Mouse (Mus musculus) gastrocnemius, postnatal 14 days (tissue): ENCODE measurements at regions not wholly inside any gene's neighbourhood (a gene's known extent, or its start where the extent isn't known, plus 50 kb on each side); places are given as distances from the start of the nearest gene placed in this dataset.

ENCODE experiments used
- DNase-seq: peaks from one replicate; pipeline ENCODE4 v3.0.0; 2021; ENCODE audit warnings: mixed read lengths
- intact Hi-C: fragments of 180-260 bp; cut with DNase I; formaldehyde crosslinking; loops from one replicate; pipeline ENCODE4 v1.15.1; 2025; ENCODE audit warnings: low total_unique reads

DNA sequence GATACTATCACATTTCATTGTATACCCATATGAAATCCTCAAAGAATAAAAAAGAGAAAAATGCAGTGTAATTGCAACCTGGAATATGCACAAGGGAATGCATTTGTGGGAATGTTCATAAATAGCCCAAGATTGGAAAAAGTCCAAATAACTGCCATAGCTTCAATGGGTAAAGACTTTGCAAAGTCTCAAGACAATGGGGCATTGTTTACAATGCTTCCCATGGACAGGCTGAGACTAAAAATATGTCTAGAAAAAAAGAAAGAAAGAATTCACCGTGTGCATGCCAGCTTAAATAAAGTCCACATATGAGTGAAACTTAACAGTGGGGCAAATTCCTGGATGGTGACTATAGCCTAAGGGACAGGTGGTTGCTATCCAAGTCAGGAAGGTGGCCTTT is 210.4 kb upstream of the Sox11 start:
- intact Hi-C loops, result no loop called here
- no peak for DNase-seq

DNA sequence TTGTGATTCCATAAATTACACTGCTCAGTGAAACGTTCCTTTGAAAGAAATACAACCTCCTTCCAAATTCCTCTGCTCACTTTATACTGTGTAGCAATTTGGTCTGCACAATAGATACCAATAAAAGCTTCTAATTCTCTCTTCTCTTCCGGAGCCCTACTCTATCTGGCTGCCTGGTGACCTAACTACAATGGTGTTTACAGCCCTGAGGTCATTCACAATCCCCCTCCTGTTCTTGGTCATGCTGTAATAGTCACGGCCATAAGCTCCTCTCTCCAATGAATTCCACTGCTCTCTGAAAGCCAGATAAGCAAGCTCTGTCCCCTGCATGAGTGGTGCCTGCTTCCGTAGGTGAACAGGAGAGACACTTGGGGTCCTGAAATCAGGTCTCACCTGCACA is 195.8 kb upstream of the Sox11 start:
- intact Hi-C loops, result no loop called here
- no peak for DNase-seq

DNA sequence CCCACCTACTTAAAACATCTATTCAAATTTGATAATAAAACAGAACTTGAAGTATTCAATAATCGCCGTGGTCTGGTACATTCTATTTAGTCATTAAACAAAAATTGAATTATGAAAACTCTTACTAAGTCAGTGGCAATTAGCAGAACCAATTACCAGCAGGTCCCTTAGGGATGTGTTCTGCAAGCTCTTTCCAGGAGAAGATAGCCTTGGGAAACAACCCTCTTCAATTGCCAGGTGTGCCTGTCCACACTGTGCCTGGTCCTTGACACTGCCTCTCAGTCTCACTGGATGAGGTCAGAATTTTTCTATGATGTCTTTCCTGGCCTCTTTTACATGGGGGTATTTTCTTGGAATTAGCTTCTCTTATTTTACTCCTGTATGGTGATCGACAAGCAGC is 195.1 kb upstream of the Sox11 start:
- intact Hi-C loops, result no loop called here
- no peak for DNase-seq

DNA sequence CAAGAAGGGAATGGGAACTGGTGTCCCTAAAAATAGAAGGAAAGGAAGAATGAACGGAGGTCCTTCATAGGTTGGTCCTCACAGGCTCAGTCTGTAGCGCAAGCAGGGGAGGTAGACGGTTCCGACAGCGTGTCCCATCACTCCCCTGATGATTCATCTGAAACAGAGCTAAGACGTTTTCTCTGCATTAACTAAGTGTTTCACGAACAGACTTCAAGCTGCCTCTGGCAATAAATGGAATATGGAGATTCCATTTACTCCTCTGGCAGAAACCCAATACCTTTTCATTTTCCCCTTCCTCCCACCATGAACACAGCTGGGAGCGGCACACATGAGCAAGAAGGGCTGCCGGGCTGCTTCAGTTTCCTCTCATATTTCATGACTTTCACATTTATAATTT is 194.6 kb upstream of the Sox11 start:
- DNase-seq, result no peak

DNA sequence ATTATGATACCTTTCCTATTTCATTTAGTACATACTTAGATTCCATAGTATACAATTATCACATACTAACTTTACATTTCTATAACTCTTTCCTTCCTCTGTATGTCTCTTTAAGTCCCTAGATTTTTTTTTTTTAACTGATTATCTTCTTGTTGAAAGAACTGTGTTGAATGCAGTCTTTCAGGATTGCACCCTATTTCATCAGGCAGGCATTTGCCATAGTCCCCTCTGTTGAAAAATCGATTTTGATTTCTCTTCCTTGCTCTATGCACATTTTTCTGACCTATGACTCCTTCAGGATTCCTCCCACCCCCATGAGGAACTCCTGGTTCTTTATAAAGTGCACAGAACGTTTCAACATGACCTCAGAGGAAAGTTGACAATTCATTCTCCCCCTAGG is 183.2 kb upstream of the Sox11 start:
- no peak for DNase-seq
- intact Hi-C loops, result no loop called here

More for the DNA sequence above, 194.6 kb upstream of the Sox11 start:
- intact Hi-C loops, result no loop called here

DNA sequence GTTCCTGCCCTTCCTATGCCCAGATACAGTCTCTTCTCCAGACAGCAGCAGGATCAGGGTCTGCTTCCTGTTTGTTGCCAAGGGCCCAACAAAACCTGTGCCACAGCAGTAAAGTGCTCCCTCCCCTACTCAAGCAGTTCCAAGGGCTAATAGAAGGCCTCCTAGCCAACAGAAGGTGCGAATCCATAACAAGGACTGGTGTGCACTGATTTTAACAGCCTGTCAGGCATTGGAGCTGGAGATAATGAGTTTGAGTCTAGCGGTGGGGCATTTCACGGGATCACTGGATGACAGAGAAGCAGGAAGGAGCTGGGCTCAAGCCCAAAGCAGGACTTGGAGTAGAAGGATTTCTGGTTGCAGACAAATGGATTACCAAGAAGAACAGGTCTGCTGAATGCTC is 170.9 kb upstream of the Sox11 start:
- DNase-seq, result no peak
- intact Hi-C loops, result no loop called here

DNA sequence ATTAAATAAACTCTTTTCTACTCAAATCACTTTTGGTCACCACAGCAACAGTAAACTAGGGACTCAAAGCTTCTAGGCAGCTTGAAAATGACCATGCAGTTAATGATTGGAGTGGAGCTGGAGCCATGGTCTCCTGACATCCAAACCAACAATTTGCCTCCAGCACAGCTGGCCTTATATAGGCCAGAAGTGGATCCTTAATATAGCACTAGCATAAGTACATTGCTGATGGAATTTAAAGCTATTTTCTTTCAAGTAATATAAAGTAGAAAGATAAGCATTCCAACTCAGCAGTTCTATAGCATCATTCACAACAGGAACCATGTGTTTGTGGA is 165.8 kb upstream of the Sox11 start:
- DNase-seq, result no peak
- intact Hi-C loops, result no loop called here

DNA sequence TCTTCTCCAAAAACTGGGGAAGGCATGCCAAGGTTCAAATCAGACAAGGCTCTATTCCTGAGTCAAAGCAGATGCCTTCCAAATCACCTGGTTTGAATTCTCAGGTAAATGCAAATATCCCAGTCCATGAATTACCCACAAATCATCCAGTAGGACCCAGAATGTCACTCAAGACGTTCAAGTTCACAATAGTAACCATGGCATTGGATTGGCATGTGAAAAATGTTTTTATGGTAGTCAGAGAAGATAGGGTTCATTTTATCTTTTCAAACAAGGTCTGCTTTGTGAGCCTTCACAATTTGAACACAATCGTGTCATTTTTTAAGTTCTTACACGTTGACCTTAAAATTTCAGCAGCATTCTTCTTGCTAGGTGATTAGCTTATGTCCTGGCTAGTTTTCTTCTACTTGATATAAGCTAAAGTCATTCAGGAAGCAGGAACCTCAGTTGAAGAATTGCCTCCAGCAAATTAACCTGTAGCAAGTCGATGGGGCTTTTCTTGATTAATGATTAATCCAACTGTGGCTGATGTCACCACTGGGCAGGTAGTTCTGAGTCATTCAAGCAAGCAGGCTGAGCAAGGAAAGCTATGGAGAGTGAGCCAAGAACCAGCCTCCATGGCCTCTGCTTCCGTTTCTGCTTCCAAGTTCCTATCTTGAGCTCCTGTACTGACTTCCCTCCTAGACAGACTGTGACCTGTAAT is 165.3 kb upstream of the Sox11 start:
- no peak for DNase-seq

DNA sequence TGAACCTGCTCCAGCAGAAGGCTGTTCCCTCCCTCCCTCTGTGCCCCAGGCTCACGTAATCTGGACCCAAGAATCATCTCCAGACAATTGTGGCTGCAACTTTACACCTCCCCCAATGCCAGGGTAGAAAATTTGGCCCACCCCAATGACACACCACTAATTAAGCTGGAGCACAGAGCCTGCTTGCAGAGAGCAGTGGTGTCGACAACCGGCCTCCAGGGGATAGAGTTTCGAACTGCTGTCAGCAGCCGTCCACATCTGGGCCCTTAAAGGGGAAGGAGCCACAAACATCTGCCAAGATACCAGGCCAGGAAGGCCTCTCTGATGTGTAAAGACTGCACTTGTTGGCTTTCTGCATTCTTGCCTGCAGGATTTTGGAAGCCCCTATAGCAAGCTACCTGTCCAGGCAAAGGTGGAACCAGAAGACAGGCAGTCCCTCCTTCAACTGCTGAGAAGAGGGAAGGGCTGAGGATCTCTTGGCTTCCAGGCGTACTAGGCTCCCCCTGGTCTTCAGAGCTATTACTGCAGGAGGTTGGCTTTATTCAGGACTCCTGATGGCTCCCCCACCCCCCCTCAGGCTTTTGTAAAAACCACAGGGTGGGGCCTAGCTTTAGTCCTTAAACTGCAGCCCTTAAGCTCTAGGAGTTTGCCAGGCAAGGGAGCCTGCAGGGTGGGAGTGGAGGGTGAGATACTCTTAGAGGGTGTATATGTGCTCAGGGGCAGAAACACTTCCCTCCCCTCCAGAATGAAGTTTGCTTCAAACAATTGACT is 160.5 kb upstream of the Sox11 start:
- intact Hi-C loops, result no loop called here
- DNase-seq, result peak; percentile 24

More for the DNA sequence above, 165.3 kb upstream of the Sox11 start:
- intact Hi-C loops, result no loop called here

DNA sequence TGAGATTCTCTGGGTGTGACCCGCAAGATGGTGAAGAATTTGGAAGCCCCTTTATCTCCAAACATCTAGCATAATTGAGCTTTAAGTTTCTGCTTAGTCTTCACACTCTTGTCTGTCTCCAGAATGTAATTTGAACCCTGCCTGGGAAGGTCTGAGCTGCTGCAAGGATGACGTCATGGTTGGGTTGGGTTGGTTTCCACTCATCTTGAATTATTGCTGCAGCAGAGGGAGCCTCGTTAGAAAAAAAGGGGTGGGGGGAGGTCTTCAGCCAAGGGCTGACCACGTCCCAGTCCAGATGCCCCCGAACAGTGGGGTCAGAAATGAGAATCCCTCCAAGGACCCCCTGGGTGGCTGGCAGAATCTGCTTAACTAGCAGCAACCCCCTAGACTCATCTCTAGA is 158.1 kb upstream of the Sox11 start:
- intact Hi-C loops, result no loop called here
- DNase-seq, result no peak

DNA sequence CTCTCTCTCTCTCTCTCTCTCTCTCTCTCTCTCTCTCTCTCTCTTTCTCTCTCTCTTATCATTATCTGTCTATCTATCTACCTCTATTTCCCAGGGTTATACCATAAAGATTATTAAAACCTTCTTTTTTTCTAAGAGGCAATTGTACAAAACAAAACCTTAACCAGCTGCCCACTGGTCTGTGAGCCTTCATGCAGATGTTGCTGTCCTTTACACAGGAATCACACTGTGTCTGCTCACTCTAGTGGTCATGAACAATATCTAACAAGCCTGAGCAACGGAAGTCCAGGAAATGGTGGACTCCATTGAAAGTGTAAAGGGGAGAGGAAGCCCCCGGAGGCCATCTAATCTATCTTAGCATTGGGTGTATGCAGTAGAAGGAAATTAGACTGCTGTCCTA is 156.9 kb upstream of the Sox11 start:
- DNase-seq, result no peak
- intact Hi-C loops, result no loop called here

DNA sequence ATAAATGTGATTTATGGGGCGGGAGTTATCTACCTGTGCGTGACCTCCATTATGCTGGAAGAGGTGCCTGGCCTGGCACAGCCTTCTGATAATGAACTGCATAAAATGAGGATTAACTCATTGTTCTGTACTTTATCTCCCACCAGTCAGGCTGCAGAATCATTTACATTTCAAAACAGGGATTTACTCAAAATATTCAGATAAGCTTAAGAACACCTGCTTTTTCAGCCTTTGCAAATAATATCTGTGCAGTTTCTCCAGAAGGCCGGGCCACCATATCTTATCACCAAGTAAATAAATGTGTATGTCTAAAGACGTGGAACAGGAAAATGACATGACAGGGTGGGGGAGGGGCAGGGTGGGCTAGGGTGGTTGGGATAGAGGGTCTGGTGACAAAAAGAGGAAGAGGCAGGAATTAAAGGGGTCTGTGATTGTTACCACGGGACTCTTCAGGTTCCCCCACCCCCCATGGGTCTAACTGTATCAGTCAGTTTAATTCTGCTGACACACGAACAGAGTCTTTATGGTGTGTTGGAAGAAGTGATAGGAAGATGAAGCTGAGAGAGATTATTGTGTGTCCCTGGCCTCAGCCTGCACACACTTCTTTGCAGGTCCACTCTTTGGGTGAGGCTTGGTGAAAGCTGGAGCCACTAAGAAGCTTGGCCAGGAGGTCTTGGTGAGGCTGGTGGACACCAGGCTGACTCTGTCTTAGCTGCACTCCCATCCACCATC is 154.6 kb upstream of the Sox11 start:
- DNase-seq, result no peak
- intact Hi-C loops, result no loop called here

DNA sequence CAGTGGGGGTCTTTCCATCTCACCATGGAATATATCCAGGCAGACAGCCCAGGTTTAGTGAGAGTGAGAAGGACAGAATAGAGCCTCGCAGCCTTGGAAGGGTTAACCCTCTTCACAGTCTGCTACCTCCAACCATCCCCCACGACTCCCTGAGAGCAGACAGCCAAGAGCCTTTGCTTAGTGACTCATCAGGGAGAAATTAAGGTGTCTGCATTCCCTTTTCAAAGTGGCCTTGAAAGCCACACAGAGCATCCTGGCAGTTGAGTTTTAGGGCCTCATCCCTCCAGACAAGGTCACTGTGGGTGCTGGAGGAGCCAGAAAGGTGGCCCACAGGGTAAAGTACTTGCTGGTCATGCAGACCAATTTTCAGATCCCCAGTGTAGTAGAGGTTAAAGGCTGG is 149.9 kb upstream of the Sox11 start:
- no peak for DNase-seq
- intact Hi-C loops, result no loop called here

DNA sequence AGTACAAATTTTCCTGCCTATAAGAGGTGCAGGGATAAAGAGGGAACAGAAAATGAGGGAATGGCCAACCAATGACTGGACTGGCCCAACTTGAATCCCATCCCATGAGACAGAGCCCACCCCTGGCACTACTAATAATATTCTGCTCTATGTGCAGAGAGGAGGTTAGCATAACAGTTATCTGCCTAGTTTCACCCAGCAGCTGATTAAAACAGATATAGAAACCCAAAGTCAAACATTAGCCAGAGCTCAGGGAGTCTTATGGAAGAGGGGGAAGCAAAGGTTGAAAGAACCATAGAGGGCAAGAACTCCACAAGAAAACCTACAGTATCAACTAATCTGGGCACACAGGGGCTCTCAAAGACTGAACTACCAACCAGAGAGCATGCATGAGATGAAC is 138.9 kb upstream of the Sox11 start:
- DNase-seq, result no peak
- intact Hi-C loops, result no loop called here

DNA sequence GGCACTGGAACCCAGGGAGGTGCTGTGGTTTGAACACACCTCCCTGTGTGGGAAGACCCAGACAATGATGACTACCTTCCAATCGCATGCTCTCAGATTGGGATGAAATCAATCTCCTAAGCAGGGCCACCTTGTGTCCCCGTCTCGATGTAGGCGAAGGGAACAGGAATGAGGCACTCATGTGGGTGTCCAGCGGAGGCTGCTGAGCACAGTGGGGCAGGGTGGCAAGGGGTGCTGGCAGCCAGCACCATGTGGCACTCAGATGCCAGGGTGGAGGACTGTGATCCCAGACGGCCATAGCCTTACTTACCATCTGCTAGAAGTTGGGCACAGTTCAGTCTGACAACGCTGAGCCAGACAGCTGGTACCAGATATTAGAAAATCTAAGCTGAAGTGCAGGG is 137.2 kb upstream of the Sox11 start:
- intact Hi-C loops, result no loop called here
- no peak for DNase-seq

DNA sequence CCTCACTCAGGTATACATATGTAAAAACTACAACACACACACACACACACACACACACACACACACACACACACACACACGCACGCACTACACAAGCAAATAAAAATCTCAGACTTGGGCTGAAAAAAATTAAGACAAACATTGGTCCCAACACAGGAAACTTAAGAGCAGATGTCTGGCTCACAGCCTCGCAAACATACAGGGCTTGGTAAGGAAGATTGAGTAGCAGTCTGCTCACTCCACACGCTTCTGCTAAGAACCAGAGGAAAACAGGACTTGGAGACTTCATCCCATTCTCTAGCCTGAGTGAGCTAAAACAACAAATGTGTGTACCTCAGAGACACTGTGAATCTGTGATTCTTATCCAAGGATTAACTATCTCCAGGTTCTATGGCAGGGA is 132.3 kb upstream of the Sox11 start:
- intact Hi-C loops, result no loop called here
- DNase-seq, result no peak

DNA sequence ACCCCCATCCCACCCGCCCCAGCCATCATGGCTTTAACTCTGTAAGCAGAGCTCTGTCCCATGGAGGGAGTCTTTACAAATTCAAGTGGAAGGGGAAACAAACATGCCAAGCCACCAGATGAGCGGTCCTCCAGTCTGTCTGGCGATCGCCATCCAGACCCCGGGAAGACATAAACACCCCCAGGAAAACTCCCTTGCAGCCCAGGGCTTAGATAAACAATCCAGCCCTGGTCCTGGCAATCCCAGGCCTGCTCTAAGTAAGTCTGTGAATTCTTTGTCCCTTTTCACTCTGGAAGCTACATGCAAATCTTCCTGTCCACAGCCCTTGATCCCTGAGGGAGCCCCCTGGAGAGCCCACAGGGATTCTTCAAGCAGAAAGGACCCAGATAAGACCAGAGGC is 129.2 kb upstream of the Sox11 start:
- no peak for DNase-seq
- intact Hi-C loops, result no loop called here

DNA sequence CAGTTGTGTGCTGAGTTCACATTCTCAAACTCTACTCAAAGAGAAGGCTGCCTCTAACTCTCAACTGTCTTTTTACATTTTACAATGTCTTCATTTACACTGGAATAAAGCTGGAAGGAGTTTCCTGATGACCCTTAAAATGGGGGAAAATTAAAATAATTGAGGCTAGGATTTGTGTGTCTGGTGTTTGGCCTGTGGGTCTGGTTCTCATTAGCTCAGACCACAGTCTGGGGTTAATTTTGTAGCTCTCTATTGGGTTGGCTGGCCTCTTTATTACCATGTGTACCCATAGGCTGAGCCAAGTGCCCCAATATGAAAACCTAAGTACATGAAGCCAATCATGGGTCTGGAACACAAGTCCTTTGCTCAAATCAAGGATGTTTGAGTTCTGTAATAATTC is 128.0 kb upstream of the Sox11 start:
- intact Hi-C loops, result no loop called here
- DNase-seq, result no peak

DNA sequence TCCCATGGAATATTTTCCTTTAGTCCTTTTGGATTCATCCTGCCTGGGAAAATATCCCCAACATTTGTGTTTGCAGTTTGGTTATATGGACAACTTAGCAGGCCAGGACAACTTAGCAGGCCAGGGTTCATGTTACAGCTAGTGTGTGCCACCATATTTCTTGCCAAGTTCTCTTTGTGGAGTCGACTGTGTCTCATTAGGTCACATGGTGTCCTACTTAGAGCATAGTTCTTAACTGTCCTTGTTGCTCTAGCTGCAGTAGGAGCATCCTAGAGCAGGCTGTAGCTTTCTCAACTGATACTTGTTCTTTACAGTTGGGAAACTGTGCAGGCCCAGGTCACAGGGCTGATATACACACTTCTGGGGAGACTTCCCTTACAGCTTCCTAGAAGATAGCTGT is 126.4 kb upstream of the Sox11 start:
- DNase-seq, result no peak
- intact Hi-C loops, result no loop called here

DNA sequence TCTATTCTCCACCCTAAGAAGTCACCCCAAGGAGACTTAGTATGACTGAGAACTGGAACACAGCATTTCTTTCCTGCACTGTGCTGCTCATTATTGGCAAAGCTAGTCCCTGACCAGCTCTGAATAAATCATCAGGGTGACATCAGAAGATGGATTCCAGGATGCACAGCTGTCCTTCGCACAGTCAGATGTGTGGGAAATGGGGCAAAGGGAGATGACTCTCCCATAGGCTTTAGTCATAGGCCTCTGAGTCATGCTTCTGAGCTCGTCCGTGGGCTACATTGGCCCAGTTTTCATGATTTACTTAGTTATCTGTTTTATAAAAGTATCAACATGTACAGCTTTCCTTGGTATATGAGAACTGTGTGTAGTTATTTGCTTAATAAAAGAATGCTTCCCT is 125.8 kb upstream of the Sox11 start:
- no peak for DNase-seq
- intact Hi-C loops, result no loop called here
